Mouse (Mus musculus): Measurements from ENCODE around the gene Gm4969. TPM values are rescaled to one million over a fixed set of nuclear protein-coding genes. Genes with fewer than 3 reads are reported as not detected.
"Not testable (repeated sequence)": the region's sequence is repeated elsewhere in the genome, so short reads cannot be mapped to it uniquely, and the experiment has no call there.

The Gm4969 gene
- polyA plus RNA-seq, 1 experiment = not detected

GRCm38 (mm10) chr7:19083096-19083495 is 35.1 kb downstream of the Gm4969 start:
- DNase-seq = no peak

DNA sequence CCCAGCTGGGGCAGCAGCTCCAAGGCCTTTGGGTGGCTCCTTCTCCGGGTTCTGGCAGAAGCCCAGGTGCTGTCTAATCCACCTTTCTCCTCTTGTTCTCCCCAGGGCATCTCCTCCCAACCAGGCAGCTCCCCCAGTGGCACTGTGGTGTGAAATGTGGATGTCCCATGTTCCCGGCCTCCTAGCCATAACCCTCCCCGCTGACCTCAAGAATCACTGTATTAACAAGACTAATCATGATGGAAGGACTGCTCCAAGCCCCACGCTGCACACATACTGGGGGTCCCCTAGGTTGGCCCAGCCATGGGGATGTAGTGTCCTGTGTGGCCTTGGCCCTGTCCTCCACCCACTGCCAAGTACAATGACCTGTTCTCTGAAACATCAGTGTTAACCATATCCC is 36.0 kb downstream of the Gm4969 start:
- no peak for TF ChIP-seq CTCF (IDR thresholded peaks at IDR 0.05; ENCODE audit: insufficient read depth, low read length)
- TF ChIP-seq POLR2A (IDR thresholded peaks at IDR 0.05; ENCODE audit: borderline replicate concordance, extremely low read depth, low read depth, low read length) = no peak
- DNase-seq = no peak
- Histone ChIP-seq H3K4me3 (replicated peaks; ENCODE audit: extremely low read depth, low read depth, low read length) (no peak overlapping the region), H3K4me1 (ENCODE audit: control insufficient read depth, insufficient read depth, low read length) (peaks cover 6% of the 10 kb centered on the region)
- WGBS = 77% methylated on average over 4 of the region's 4 CpGs

More at GRCm38 (mm10) chr7:19083096-19083495, 35.1 kb downstream of the Gm4969 start:
- peaks cover 6% of the 10 kb centered on the region for H3K4me1 ChIP-seq (ENCODE audit: control insufficient read depth, insufficient read depth, low read length)
- TF ChIP-seq CTCF (IDR thresholded peaks at IDR 0.05; ENCODE audit: insufficient read depth, low read length) (no peak), POLR2A (IDR thresholded peaks at IDR 0.05; ENCODE audit: borderline replicate concordance, extremely low read depth, low read depth, low read length) (no peak)
- WGBS = 46% methylated on average over 6 of the region's 6 CpGs
- no peak overlapping the region for H3K4me3 ChIP-seq (replicated peaks; ENCODE audit: extremely low read depth, low read depth, low read length)

DNA sequence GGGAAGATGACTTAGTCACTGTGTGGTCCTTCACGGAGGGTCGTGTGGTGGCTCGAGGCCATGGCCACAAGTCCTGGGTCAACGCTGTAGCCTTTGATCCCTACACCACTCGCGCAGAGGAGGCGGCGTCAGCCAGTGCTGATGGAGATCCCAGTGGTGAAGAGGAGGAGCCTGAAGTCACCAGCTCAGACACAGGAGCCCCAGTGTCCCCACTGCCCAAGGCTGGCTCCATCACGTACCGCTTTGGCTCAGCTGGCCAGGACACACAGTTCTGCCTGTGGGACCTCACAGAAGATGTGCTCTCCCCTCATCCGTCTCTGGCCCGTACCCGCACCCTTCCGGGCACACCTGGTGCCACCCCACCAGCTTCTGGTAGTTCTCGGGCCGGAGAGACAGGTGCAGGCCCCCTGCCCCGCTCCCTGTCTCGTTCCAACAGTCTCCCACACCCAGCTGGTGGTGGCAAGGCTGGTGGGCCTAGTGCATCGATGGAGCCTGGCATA is 37.7 kb downstream of the Gm4969 start:
- DNase-seq = no peak
- Histone ChIP-seq H3K4me1 (ENCODE audit: control insufficient read depth, insufficient read depth, low read length) (peaks cover under 1% of the 10 kb centered on the region), H3K4me3 (replicated peaks; ENCODE audit: extremely low read depth, low read depth, low read length) (no peak overlapping the region)
- TF ChIP-seq CTCF (IDR thresholded peaks at IDR 0.05; ENCODE audit: insufficient read depth, low read length) = no peak
- no peak for TF ChIP-seq POLR2A (IDR thresholded peaks at IDR 0.05; ENCODE audit: borderline replicate concordance, extremely low read depth, low read depth, low read length)
- 85% methylated on average over 19 of the region's 19 CpGs for WGBS

GRCm38 (mm10) chr7:19078732-19079131 is 39.4 kb downstream of the Gm4969 start:
- no peak for DNase-seq
- 77% methylated on average over 3 of the region's 3 CpGs for WGBS
- Histone ChIP-seq H3K4me1 (ENCODE audit: control insufficient read depth, insufficient read depth, low read length) (peaks cover 5% of the 10 kb centered on the region), H3K4me3 (replicated peaks; ENCODE audit: extremely low read depth, low read depth, low read length) (no peak overlapping the region)
- TF ChIP-seq POLR2A (IDR thresholded peaks at IDR 0.05; ENCODE audit: borderline replicate concordance, extremely low read depth, low read depth, low read length) = no peak
- TF ChIP-seq CTCF (IDR thresholded peaks at IDR 0.05; ENCODE audit: insufficient read depth, low read length) = no peak

GRCm38 (mm10) chr7:19077761-19078160 is 40.4 kb downstream of the Gm4969 start:
- no peak for DNase-seq
- WGBS = 42% methylated on average over 14 of the region's 14 CpGs
- Histone ChIP-seq H3K4me3 (replicated peaks; ENCODE audit: extremely low read depth, low read depth, low read length) (no peak overlapping the region), H3K4me1 (ENCODE audit: control insufficient read depth, insufficient read depth, low read length) (peaks cover 5% of the 10 kb centered on the region)
- TF ChIP-seq CTCF (IDR thresholded peaks at IDR 0.05; ENCODE audit: insufficient read depth, low read length) = no peak

DNA sequence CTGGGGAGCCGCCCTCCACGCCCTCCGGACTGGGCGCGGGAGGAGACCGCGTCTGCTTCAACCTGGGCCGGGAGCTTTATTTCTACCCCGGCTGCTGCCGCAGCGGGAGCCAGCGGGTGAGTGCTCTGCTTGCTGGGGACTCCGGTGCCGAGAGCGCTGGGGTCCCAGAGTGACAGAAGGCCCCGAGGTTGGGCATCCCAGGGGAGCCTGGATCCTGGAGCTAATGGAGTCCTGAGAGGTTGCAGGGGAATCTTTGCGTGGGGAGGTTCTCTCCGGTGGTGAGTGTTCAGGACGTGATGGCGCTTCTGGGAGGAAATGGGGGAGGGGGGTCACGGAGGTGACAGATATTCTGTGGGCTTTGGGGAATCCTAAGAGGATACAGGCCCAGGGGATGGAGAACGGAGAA is 41.6 kb downstream of the Gm4969 start:
- no peak for DNase-seq
- TF ChIP-seq CTCF (IDR thresholded peaks at IDR 0.05; ENCODE audit: insufficient read depth, low read length) (no peak), POLR2A (IDR thresholded peaks at IDR 0.05; ENCODE audit: borderline replicate concordance, extremely low read depth, low read depth, low read length) (no peak)
- Histone ChIP-seq H3K4me1 (ENCODE audit: control insufficient read depth, insufficient read depth, low read length) (peaks cover 5% of the 10 kb centered on the region), H3K4me3 (replicated peaks; ENCODE audit: extremely low read depth, low read depth, low read length) (peak overlapping the region; percentile 56)
- 1% methylated on average over 22 of the region's 22 CpGs for WGBS

- Histone ChIP-seq H3K4me1 (ENCODE audit: control insufficient read depth, insufficient read depth, low read length) (peaks cover 5% of the 10 kb centered on the region), H3K4me3 (replicated peaks; ENCODE audit: extremely low read depth, low read depth, low read length) (peak within 1 kb of the TSS; percentile 56)
- WGBS = 1% methylated on average over 82 of the region's 91 CpGs
- TF ChIP-seq CTCF (IDR thresholded peaks at IDR 0.05; ENCODE audit: insufficient read depth, low read length) (no peak), POLR2A (IDR thresholded peaks at IDR 0.05; ENCODE audit: borderline replicate concordance, extremely low read depth, low read depth, low read length) (no peak)
- DNase-seq = peak; percentile 89
These were observed 42.2 kb downstream of the Gm4969 start, which contains the start of gene Dmwd for GRCm38 (mm10) chr7:19075723-19076585. TSS of gene Dmwd (plus strand) at chr7:19076227.

- no peak for TF ChIP-seq POLR2A (IDR thresholded peaks at IDR 0.05; ENCODE audit: borderline replicate concordance, extremely low read depth, low read depth, low read length)
- TF ChIP-seq CTCF (IDR thresholded peaks at IDR 0.05; ENCODE audit: insufficient read depth, low read length) = no peak
- H3K4me1 ChIP-seq (ENCODE audit: control insufficient read depth, insufficient read depth, low read length) = peaks cover 5% of the 10 kb centered on the region
- WGBS = 47% methylated on average over 5 of the region's 5 CpGs
- peak overlapping the region; percentile 56 for H3K4me3 ChIP-seq (replicated peaks; ENCODE audit: extremely low read depth, low read depth, low read length)
- DNase-seq = no peak
These were observed 42.9 kb downstream of the Gm4969 start for GRCm38 (mm10) chr7:19075231-19075630.

GRCm38 (mm10) chr7:19074494-19074893 is 43.7 kb downstream of the Gm4969 start:
- TF ChIP-seq POLR2A (IDR thresholded peaks at IDR 0.05; ENCODE audit: borderline replicate concordance, extremely low read depth, low read depth, low read length) = no peak
- TF ChIP-seq CTCF (IDR thresholded peaks at IDR 0.05; ENCODE audit: insufficient read depth, low read length) = no peak
- H3K4me3 ChIP-seq (replicated peaks; ENCODE audit: extremely low read depth, low read depth, low read length) = no peak overlapping the region
- H3K4me1 ChIP-seq (ENCODE audit: control insufficient read depth, insufficient read depth, low read length) = peaks cover 5% of the 10 kb centered on the region
- no peak for DNase-seq
- WGBS = 89% methylated on average over 6 of the region's 6 CpGs

GRCm38 (mm10) chr7:19073504-19073903 is 44.7 kb downstream of the Gm4969 start:
- H3K4me1 ChIP-seq (ENCODE audit: control insufficient read depth, insufficient read depth, low read length) = peaks cover 5% of the 10 kb centered on the region
- DNase-seq = no peak
- 77% methylated on average over 9 of the region's 9 CpGs for WGBS
- no peak overlapping the region for H3K4me3 ChIP-seq (replicated peaks; ENCODE audit: extremely low read depth, low read depth, low read length)
- no peak for TF ChIP-seq POLR2A (IDR thresholded peaks at IDR 0.05; ENCODE audit: borderline replicate concordance, extremely low read depth, low read depth, low read length)
- TF ChIP-seq CTCF (IDR thresholded peaks at IDR 0.05; ENCODE audit: insufficient read depth, low read length) = peak; percentile 57

- H3K4me3 ChIP-seq (replicated peaks; ENCODE audit: extremely low read depth, low read depth, low read length); DNase-seq; H3K4me1 ChIP-seq (ENCODE audit: control insufficient read depth, insufficient read depth, low read length): not testable (repeated sequence)
- 44% methylated on average over 3 of the region's 3 CpGs for WGBS
These were observed 47.1 kb downstream of the Gm4969 start for GRCm38 (mm10) chr7:19071024-19071423.

Data from lung, adult 2 months (tissue).